Mouse (Mus musculus): ENCODE results near the gene Apol7e.
"Not testable (repeated sequence)": the region's sequence is repeated elsewhere in the genome, so short reads cannot be mapped to it uniquely, and the experiment has no call there.

The Apol7e gene

GRCm38 (mm10) chr15:77741556-77741955 lies 42.9 kb downstream of the Apol7e start:
- not testable (repeated sequence) for DNase-seq

DNA sequence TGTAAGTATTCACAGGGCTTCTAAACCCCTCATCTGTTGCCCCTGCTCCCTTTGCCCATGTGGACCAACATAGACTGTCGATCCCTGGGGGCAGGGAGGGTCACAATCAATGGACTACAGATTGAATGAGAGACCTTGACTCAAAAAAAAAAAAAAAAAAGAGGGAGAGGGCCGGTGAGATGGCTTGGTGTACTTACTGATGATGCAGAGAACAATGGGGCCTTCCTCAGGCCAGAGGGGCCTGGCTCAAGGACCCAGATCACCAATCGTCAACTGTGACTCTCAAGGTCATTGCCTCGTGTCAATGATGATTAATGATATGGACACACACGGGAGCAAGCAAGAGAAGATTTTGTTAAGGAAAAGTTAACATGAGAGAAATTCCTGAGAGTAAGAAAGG lies 46.0 kb downstream of the Apol7e start:
- no peak for DNase-seq

DNA sequence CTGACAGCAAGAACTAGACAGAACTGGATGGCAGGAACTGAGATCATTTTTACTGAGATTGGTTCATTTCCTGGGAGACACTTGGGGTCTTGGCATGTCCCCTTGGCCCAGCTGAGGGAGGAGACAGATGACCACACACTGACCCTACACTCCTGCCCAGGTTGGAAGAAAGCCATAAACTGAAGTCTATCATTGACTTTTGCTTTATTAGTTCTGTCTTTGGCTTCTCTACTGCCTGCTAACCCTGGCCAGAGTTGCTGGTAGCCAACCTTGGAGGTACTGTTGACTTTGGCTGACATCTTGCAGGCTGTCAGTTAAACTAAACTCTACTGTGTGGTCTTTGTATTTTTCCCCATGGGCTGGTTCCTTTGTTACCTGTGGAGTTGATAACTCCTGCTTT lies 46.4 kb downstream of the Apol7e start:
- DNase-seq, result no peak

- DNase-seq, result no peak
These were observed 47.7 kb downstream of the Apol7e start for GRCm38 (mm10) chr15:77746326-77746725.

GRCm38 (mm10) chr15:77748414-77748813 lies 49.8 kb downstream of the Apol7e start:
- DNase-seq, result no peak

DNA sequence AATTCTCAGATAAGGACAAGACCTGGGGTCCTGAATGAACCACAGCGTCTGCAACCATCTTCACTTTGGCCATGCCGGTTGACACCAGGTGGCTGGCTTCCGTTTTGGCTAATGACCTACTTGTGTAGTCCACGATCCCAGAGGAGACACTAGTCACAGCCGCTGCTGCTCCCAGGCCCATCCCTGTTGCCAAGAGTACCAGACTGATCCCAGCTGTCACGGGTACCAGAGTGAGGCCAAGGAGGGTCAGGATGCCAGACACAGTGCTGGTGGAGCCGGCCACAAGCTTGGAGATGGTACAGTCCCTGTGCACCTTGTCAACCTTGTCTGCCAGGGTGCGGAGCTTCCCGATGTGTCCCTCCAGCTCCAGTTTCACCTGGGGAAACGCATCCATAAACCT lies 51.1 kb downstream of the Apol7e start:
- DNase-seq, result no peak

- DNase-seq, result peak; percentile 52 to 54
These were observed 51.8 kb downstream of the Apol7e start for GRCm38 (mm10) chr15:77750461-77750860.

- DNase-seq, result no peak
These were observed 53.8 kb downstream of the Apol7e start for GRCm38 (mm10) chr15:77752443-77752842.

DNA sequence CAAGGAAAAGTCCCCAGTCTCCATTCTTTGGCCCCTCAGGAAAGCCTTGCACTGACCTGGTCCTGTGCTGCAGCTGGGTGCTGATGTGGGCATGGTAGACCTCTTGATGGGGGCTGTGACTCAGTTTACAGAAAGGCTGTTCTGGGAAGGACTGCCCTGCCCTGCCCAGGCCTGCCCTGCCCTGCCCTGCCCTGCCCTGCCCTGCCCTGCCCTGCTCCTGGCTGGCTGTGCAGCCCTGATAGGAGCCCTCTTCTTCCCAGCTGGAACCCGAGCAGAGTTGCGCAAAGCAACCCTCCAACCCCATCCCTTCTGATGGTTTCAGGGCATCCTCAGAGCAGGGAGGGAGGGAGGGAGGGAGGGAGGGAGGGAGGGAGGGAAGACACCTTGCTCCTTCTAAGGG lies 56.5 kb downstream of the Apol7e start:
- DNase-seq, result no peak

DNA sequence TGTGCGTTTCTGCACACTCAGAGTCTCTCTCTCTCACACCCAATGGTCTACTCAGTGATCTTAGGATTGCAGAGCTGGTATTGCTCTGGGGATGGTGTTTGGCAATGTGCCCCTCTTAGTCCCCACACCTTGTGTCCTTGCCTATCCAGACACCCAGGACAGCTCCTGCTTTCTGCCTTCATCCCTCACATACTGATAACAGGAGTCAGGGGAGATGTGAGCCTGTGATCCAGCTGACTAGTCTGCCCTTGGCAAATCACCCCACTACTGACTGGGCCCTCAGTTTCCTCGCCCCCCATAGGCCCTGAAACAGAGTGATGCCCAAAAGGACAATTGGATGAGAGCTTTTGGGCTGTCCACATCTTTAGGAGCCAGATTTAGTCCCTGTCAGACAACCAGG lies 57.4 kb downstream of the Apol7e start:
- DNase-seq, result no peak

- peak; percentile 69 to 72 for DNase-seq
These were observed 58.2 kb downstream of the Apol7e start, which contains the start of gene Apol8 for GRCm38 (mm10) chr15:77756848-77757247. Gene Apol8 (minus strand): TSS chr15:77757003.

- no peak for DNase-seq
These were observed 59.0 kb downstream of the Apol7e start for GRCm38 (mm10) chr15:77757586-77758226.

- DNase-seq, result no peak
These were observed 61.4 kb downstream of the Apol7e start for GRCm38 (mm10) chr15:77760037-77760436.

DNA sequence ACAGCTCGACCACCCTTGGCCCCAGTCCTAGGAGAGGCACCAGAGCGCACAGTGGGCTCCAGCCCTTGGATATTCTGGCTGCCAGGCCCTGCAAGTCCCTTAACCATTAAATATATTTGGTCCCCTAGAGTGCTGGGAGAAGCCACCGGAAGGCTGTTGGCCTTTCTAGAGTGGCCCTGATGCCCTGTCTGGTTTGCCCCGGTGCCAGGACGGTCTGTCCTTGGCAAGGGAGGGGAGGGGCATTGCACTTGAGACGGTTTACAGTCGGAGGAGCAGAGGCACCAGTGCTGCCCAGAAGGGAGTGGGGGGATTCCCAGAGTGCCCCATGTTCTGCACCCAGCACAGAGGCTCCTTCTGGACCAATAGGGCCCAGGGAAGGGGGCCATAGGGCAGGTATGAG lies 62.4 kb downstream of the Apol7e start:
- no peak for DNase-seq

DNA sequence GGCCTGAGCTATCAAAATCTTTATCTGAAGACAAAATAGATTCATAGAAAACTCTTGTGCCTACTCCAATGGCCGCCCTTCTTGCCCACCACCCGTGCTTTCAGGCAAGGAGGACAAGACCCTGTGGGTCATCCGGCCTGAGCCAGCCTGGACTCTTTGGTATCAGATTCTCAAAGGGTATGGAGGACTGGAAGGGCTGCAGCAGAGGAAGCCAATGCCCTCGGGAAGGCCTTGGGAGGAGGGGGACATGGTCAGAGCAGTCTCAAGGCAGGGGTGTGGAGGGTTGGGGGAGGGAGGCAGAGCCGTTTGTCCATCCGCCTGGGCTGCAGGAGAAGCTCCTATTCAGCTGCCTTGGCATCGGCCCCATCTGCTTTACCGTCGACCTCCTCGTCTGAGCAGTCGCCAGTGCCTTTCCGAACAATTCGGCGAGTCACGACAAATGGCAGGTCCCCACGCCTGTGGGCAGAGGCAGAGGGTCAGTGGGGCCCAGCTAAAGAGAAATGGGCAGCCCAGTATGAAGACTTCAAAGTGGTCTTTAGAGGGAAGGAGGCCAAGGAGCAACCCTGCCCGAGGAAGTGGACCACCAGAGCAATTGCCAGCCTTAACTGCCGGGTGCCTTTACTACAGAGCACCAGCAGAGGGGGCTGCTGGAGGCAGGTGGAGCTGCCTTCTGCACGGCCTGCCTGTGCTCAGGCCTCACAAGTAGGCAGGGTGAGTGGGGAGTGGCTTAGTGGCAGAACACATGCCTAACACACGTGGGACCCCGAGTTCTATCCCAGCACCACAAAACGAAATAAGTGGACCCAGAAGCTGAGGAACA lies 63.1 kb downstream of the Apol7e start:
- peak; percentile 66 to 67 for DNase-seq

- DNase-seq, result no peak
These were observed 64.4 kb downstream of the Apol7e start for GRCm38 (mm10) chr15:77763050-77763449.

GRCm38 (mm10) chr15:77763702-77764101 lies 65.0 kb downstream of the Apol7e start:
- no peak for DNase-seq

GRCm38 (mm10) chr15:77764391-77765006 lies 65.8 kb downstream of the Apol7e start:
- DNase-seq, result no peak

- no peak for DNase-seq
These were observed 66.9 kb downstream of the Apol7e start for GRCm38 (mm10) chr15:77765484-77766093.

DNA sequence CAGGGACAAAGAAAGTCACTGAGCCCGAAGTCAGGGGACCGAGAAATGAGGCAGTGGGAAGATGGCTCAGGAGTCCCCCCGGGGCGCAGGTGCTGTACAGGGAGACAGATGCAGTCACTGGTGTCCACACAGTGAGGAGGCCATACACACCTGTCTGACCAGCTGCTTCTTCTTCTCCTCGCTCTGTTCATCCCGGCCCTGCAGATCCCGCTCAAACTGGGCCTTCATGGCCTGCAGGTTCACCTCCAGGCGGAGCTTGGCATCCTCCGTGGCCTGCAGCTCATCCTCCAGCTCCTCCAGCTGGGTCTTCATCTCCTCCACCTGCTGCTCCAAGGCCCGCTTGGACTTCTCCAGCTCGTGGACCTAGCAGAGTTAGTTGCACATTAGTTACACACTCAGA lies 68.3 kb downstream of the Apol7e start:
- DNase-seq, result no peak

Data from B cell, adult 2 months (primary cell).